Mouse (Mus musculus) cerebellum, adult 2 months (tissue): ENCODE measurements around the gene 6030452D12Rik.

Experiments
- CTCF ChIP-seq: fragments of 200-500 bp; IDR thresholded peaks from 2 replicates; pipeline ENCODE4 v1.5.1; 2011; ENCODE audit warnings: low read depth, mild to moderate bottlenecking, control low read depth, low read length, moderate library complexity, borderline replicate concordance; ENCODE audit not compliant: insufficient read depth
- POLR2A ChIP-seq: fragments of 200-500 bp; IDR thresholded peaks from 2 replicates; pipeline ENCODE4 v1.6.1; 2011; ENCODE audit warnings: low read length, control low read depth, borderline replicate concordance; ENCODE audit not compliant: insufficient read depth

DNA sequence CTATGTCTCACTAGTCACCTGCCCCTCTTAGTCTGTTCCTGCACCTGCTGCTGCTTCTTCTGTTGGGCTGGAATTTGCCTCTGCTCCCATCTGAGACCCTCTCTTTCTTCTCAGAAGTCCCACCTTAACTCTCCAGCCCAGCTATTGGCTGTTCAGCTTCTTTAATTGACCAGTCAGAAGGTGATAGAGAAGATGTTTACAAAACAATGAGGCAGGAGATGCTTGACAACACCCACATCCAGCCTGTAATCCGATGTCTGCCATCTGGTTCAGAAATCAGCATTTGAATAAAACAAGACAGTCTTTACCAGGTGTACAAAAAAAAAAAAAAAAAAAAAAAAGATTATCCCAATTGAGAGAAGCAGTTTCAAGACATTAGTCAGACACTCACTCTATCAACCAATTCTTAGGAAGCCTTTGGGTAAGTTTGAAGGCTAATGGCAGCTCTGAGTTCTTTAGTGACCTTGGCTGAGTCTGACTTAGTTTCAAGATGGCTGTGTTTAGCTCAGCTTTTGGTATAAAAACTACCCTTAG lies 15.7 kb downstream of the 6030452D12Rik start:
- no peak for TF ChIP-seq CTCF
- TF ChIP-seq POLR2A, result no peak
